Mouse (Mus musculus): Measurements from ENCODE around the gene Ube2ql1.

Gene Ube2ql1

DNA sequence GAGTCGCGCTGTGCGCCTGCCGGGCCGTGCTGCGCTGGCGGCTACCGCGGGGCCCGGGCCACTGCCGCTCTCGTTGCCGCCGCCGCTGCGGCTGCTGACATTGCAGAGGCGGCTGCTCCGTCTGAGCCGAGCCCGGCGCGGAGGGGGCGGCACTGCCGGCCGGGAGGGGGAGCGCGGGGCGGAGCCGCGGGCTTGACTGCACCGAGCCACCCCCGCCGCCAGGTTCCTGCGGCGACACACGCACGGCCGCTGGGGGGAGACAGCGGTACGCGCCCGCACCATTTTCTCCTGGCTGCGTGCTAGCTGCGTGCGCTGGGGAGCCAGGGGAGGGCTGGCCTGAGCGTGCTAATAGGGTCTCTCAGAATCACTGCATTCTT, at the start of gene Ube2ql1:
Gene Ube2ql1, minus strand, starts transcription at position 131 of the 377 bp plus-strand sequence.
- TF ChIP-seq GATA4 (IDR thresholded peaks at IDR 0.05; ENCODE audit: insufficient replicate concordance, low read length): no peak

GRCm38 (mm10) chr13:69788704-69789103, 49.0 kb upstream of the Ube2ql1 start:
- TF ChIP-seq GATA4 (IDR thresholded peaks at IDR 0.05; ENCODE audit: insufficient replicate concordance, low read length): no peak

DNA sequence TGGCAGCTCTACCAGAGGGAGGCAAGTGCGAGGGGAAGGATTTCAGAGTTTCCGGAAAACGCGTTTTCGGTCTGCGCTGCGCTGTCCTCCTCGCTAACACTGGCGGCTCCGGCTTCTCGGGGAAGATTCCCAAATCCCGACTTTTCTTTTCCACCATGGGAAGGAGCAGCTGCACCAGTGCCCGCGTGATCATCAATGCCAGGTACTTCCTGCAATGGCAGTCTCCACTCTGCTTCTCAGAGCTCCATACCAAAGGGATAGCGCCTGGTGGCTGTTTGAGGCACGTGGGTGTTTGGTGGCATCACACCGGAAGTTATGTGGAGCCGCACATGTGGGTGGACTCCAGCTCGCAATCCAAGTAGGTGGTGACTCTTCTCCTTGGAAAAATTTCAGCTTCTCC, 38.5 kb upstream of the Ube2ql1 start:
- no peak for TF ChIP-seq GATA4 (IDR thresholded peaks at IDR 0.05; ENCODE audit: insufficient replicate concordance, low read length)

- TF ChIP-seq GATA4 (IDR thresholded peaks at IDR 0.05; ENCODE audit: insufficient replicate concordance, low read length): no peak
Measured at GRCm38 (mm10) chr13:69772358-69772757, 32.7 kb upstream of the Ube2ql1 start.

GRCm38 (mm10) chr13:69770538-69771456, 31.1 kb upstream of the Ube2ql1 start:
- TF ChIP-seq GATA4 (IDR thresholded peaks at IDR 0.05; ENCODE audit: insufficient replicate concordance, low read length): no peak

DNA sequence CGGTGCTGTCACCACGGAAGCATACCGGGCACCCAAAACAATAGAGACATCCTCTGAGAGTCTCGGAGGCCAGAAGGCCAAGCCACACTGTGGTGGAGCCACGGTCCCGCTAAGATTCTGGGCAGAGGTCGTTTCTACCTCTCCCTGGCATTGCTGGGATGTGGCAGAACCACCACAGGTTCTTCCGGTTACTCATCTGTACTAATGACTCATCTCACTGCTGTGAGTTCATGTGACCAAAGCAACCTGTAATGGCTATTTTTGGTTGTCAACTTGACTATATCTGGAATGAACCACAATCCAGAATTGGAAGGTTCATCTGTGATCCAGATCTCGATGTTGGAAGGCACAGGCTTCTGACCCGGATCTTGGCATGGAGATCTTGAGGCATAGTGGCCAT, 28.5 kb upstream of the Ube2ql1 start:
- no peak for TF ChIP-seq GATA4 (IDR thresholded peaks at IDR 0.05; ENCODE audit: insufficient replicate concordance, low read length)

- TF ChIP-seq GATA4 (IDR thresholded peaks at IDR 0.05; ENCODE audit: insufficient replicate concordance, low read length): no peak
Measured at GRCm38 (mm10) chr13:69764646-69765045, 25.0 kb upstream of the Ube2ql1 start.

DNA sequence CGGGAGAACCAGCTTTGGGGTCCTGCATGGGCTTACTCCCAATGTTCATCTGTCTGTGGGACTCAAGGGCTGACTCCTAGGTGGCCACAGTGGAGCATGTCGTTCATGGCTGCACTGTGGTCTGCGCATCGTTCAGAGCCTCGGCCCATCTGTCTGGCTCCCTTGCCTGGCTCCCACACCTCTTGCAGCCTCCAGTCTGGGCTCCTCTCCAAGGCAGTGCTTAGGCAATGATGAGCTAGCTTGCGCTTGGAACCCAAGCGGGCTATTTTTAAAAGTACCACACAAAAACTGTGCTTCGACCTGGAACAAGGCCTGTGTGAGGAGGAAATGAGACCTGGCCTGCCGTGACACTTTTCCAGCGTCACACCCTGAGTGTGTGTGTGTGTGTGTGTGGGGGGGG, 21.7 kb upstream of the Ube2ql1 start:
- no peak for TF ChIP-seq GATA4 (IDR thresholded peaks at IDR 0.05; ENCODE audit: insufficient replicate concordance, low read length)

DNA sequence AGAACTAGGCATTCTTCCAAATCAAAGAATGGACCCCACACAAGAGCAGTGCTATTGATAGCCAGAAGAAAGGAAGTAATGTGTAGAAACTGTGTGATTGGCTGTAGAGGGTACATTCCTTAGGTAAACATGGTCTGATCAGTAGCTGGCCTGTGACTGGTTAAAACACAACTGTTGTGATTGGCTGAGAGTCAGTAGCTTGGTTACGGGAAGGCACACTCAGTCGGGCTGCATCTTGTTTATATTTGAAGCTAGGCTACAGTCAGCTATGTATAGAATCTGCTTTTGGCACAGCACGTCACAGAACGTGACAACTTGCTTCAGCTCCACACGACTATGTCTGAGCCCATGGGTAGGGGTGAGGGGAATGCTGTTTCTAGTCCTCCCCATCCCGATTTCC, 19.3 kb upstream of the Ube2ql1 start:
- TF ChIP-seq GATA4 (IDR thresholded peaks at IDR 0.05; ENCODE audit: insufficient replicate concordance, low read length): no peak

- no peak for TF ChIP-seq GATA4 (IDR thresholded peaks at IDR 0.05; ENCODE audit: insufficient replicate concordance, low read length)
Measured at GRCm38 (mm10) chr13:69752875-69753274, 13.2 kb upstream of the Ube2ql1 start.

DNA sequence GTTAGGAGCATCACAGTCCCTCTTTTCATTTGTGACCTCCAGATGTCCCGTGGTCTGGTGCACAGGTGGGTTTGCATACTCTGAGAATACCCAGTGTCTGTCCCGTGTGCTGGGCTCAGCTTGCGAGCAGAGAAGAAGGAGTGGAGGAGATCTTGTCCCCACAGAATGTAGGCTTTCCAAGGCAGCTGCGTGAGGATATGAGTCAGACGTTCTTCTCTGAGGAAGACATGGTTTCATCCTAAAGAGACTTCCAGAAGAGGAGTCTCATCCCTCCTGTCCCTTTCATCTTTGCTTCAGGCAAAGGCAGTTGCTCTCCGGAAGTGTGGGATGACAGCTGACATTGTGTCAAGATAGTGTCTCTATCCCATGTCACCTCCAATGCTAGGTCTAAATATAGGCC, 11.8 kb upstream of the Ube2ql1 start:
- no peak for TF ChIP-seq GATA4 (IDR thresholded peaks at IDR 0.05; ENCODE audit: insufficient replicate concordance, low read length)

- TF ChIP-seq GATA4 (IDR thresholded peaks at IDR 0.05; ENCODE audit: insufficient replicate concordance, low read length): no peak
Measured at GRCm38 (mm10) chr13:69748756-69749155, 9.1 kb upstream of the Ube2ql1 start.

GRCm38 (mm10) chr13:69740331-69741285, 919 bp upstream of the Ube2ql1 start:
- TF ChIP-seq GATA4 (IDR thresholded peaks at IDR 0.05; ENCODE audit: insufficient replicate concordance, low read length): no peak

DNA sequence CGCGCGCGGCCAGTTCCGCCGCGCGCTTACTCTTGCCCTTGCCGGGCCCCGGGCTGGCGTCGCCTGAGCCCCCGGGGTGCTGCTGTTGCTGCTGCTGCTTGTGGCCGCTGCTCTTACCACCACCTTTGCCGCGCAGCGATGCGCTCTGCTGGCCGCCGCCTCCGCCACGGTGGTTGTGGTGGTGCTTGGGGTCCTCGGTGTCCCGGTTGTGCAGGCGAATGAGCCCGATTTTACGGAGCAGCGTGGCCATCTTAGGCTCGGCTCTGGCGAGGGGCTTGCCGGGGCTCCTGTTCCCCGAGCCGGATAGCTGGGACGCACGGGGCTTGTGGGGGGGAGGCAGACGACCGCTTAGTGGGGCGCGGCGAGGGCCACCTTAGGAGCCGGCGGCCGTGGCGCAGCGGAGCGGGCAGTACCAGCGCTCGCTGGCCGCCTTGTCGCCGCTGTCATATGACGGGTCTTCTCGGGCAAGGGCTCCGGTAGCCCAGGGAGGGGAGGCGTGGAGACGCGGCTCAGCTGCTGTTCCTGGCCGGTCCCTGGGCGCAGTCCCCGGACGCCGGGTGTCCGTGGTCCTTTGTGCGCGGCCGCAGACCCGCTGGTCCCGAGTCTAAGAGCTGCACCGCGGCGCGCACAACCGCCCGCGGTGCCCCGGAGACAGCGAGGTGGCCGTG, 464 bp downstream of the Ube2ql1 start:
- no peak for TF ChIP-seq GATA4 (IDR thresholded peaks at IDR 0.05; ENCODE audit: insufficient replicate concordance, low read length)

GRCm38 (mm10) chr13:69738461-69738971, 1.2 kb downstream of the Ube2ql1 start:
- TF ChIP-seq GATA4 (IDR thresholded peaks at IDR 0.05; ENCODE audit: insufficient replicate concordance, low read length): no peak

All from liver, adult (tissue).